Mouse (Mus musculus): ENCODE data around the gene Fermt1.

DNA sequence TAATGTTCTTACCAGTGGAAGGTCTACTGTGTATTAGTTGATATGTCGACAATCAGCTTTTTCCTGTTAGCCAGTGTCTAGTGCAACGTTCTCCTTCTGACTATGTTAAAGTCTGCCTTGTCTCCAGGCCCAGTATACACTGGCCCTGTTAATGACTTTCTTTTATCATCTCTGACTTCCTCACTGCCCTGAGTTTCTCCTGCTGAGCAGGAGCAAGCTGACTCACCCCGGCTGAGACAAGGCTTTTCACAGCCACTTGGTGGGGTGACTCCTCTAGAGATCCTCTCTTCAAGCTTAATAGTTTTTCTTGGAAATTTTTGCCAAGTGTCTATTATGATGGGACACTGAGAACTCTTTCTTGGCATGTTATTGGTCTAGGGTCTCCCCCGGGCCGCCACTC is 89.4 kb downstream of the Fermt1 start:
- TF ChIP-seq CTCF (IDR thresholded peaks at IDR 0.05; ENCODE audit: borderline replicate concordance, extremely low read depth, insufficient read depth, insufficient read length) (no peak), POLR2A (IDR thresholded peaks at IDR 0.05; ENCODE audit: borderline replicate concordance, extremely low read depth, insufficient read depth, insufficient read length, poor library complexity, severe bottlenecking) (no peak)

All from brain, embryonic 14.5 days (tissue).